Mouse (Mus musculus) large intestine, adult 2 months (tissue): ENCODE results near the gene Gnmt. TPM values are rescaled to one million over a fixed set of nuclear protein-coding genes. Genes with fewer than 3 reads are reported as not detected.

Source experiments
- DNase-seq: peaks from one replicate; pipeline ENCODE4 v3.0.0-alpha.2; 2012; ENCODE audit warnings: low read depth, low spot score
- WGBS: fragments of 180-500 bp; shearing (Covaris S2); methylation state at CpG from one replicate; pipeline ENCODE4 v1.1.7; 2018; 5-methylcytosine and 5-hydroxymethylcytosine counted together
- polyA plus RNA-seq: library from polyadenylated mRNA; depleted of rRNA; stranded (reverse); fragments of >200 nt; gene quantifications from 2 replicates; pipeline ENCODE4 v1.2.3, GENCODE M21; 2012; rRNA removed

The Gnmt gene
- polyA plus RNA-seq, 1 experiment = 0.94 TPM

GRCm38 (mm10) chr17:46679843-46680759 lies 48.9 kb downstream of the Gnmt start:
- no peak for DNase-seq
- whole genome bisulfite sequencing = 1% methylated on average over 34 of the region's 34 CpGs

GRCm38 (mm10) chr17:46678911-46679310 lies 50.1 kb downstream of the Gnmt start:
- no peak for DNase-seq

GRCm38 (mm10) chr17:46678416-46678815 lies 50.6 kb downstream of the Gnmt start, which contains the start of gene Mea1:
Mea1 (plus strand) TSS chr17:46678793.
- DNase-seq = no peak
- 82% methylated on average over 9 of the region's 9 CpGs for WGBS

More at GRCm38 (mm10) chr17:46678911-46679310, 50.1 kb downstream of the Gnmt start:
- WGBS = 48% methylated on average over 9 of the region's 9 CpGs

Other genes with a start within 250 kb of the Gnmt start
- gene Ttbk1, start 241.5 kb downstream of the Gnmt start, polyA plus RNA-seq = 0.11 and 0.15 TPM in 2 replicates
- gene Dnph1, start 232.5 kb downstream of the Gnmt start, polyA plus RNA-seq = 7.1 and 8.1 TPM in 2 replicates
- 4.1 and 6.1 TPM in 2 replicates for gene Cul9, start 182.8 kb downstream of the Gnmt start, polyA plus RNA-seq
- gene Srf, start 173.0 kb downstream of the Gnmt start, polyA plus RNA-seq = 120 and 129 TPM in 2 replicates
- 6.6 and 7.1 TPM in 2 replicates for gene Ptk7, start 99.7 kb downstream of the Gnmt start, polyA plus RNA-seq
- gene Klc4, start 83.1 kb downstream of the Gnmt start, polyA plus RNA-seq = 80.8 and 113 TPM in 2 replicates
- 73.1 and 99.3 TPM in 2 replicates for gene Mrpl2, start 82.9 kb downstream of the Gnmt start, polyA plus RNA-seq
- 7.7 and 8.5 TPM in 2 replicates for gene Cul7, start 78.8 kb downstream of the Gnmt start, polyA plus RNA-seq
- 42.4 and 47.6 TPM in 2 replicates for gene Rrp36, start 54.8 kb downstream of the Gnmt start, polyA plus RNA-seq
- gene Mea1, start 50.4 kb downstream of the Gnmt start, polyA plus RNA-seq = 83.7 and 90.1 TPM in 2 replicates
- gene Klhdc3, start 48.3 kb downstream of the Gnmt start, polyA plus RNA-seq = 79.1 and 90.0 TPM in 2 replicates
- gene Ppp2r5d, start 24.1 kb downstream of the Gnmt start, polyA plus RNA-seq = 86.8 and 108 TPM in 2 replicates
- 46.8 and 49.9 TPM in 2 replicates for gene Pex6, start 17.7 kb downstream of the Gnmt start, polyA plus RNA-seq
- 34.9 and 38.8 TPM in 2 replicates for gene Cnpy3, start 23.0 kb upstream of the Gnmt start, polyA plus RNA-seq
- not detected in 2 replicates for gene Ptcra, start 34.5 kb upstream of the Gnmt start, polyA plus RNA-seq
- gene 2310039H08Rik, start 43.5 kb upstream of the Gnmt start, polyA plus RNA-seq = 67.3 and 82.3 TPM in 2 replicates
- 27.2 and 28.5 TPM in 2 replicates for gene Rpl7l1, start 53.5 kb upstream of the Gnmt start, polyA plus RNA-seq
- 5.4 and 11.4 TPM in 2 replicates for gene Bicral, start 129.3 kb upstream of the Gnmt start, polyA plus RNA-seq
- gene Tbcc, start 161.5 kb upstream of the Gnmt start, polyA plus RNA-seq = 16.0 and 18.2 TPM in 2 replicates
- not detected in 2 replicates for gene Prph2, start 181.3 kb upstream of the Gnmt start, polyA plus RNA-seq